Comparison of ENCODE assay signal across 10 mouse cellular contexts in genomic region chr19:45243918-45244700, GRCm38 (mm10). TPM values are rescaled to one million over a fixed set of nuclear protein-coding genes. Genes with fewer than 3 reads are reported as not detected.
A peak's percentile ranks its signal among the peaks of the same experiment; 100 is the strongest.
DNase-seq lines count a peak whose midpoint lies in the region; ATAC-seq lines count a peak whose summit lies in the region.
"Had no signal": no experiment of that assay in that cellular context is flagged by ENCODE, and none has a peak within 500 bp of the region (broad histone marks: within the 10 kb centered on the region; RNA-seq: fewer than 3 reads in every experiment).

No protein-coding gene starts in this region.

- H3K27me3 ChIP-seq in heart, embryonic 13.5 days (replicated peaks): peaks cover 97% of the 10 kb centered on the region

- ATAC-seq in heart, embryonic 13.5 days (ENCODE audit: extremely low read depth, insufficient number of reproducible peaks, low FRiP score, low TSS enrichment): no peak
- ATAC-seq: Patski had no signal

- 0 out of 2 replicates have a peak overlapping the region, but pooled peaks have one; percentile 10 for H3K4me3 ChIP-seq in heart, embryonic 13.5 days

- DNase-seq in cerebellum, postnatal 25 days: peak; percentile 44 to 65
- DNase-seq in cerebellum, adult 9-10 months: no peak
- DNase-seq in right cerebral cortex, postnatal 4 days: peak; percentile 54
- no peak for DNase-seq in right cerebral cortex, postnatal 14 days
- peak; percentile 48 for DNase-seq in lung, postnatal 14 days
- no peak for DNase-seq in frontal cortex, adult 2 months (ENCODE audit: extremely low spot score in 1 of 2, low spot score in 1 of 2)
- DNase-seq in left cerebral cortex, postnatal 4 days: no peak

- intact Hi-C loops in left cerebral cortex, postnatal 4 days (cut with DNase I): loop anchor here (10.0 kb wide), 1 partner anchor 51 kb away; no protein-coding TSS in a partner anchor

- 4% methylated on average over 29 of the region's 29 CpGs for WGBS in heart, embryonic 13.5 days

- peak overlapping the region; percentile 46 for H3K4me2 ChIP-seq in heart, embryonic 13.5 days

- H3K4me1 ChIP-seq in heart, embryonic 13.5 days: 0 out of 2 replicates have a peak, but pooled peaks cover 4% of the 10 kb centered on the region

- no peaks in the 10 kb centered on the region for H3K9me3 ChIP-seq in heart, embryonic 13.5 days

- no peaks in the 10 kb centered on the region for H3K36me3 ChIP-seq in heart, embryonic 13.5 days

- H3K9ac ChIP-seq in heart, embryonic 13.5 days: no peak overlapping the region

- H3K27ac ChIP-seq in heart, embryonic 13.5 days (replicated peaks): no peak overlapping the region

RNA-seq across cellular contexts. Expression of gene Lbx1, which starts 8.5 kb away (rescaled TPM):
- not detected in 2 replicates for polyA plus RNA-seq in heart, embryonic 13.5 days (2015; fragmentation: Nextera tagmentation; extraction: Ambion mirVana)
- polyA plus RNA-seq in frontal cortex, adult 2 months (2012; rRNA removed): not detected in 2 replicates
- not detected for total RNA-seq in left cerebral cortex, postnatal 4 days (2021)
- polyA plus RNA-seq: Patski; stomach, embryonic 14.5 days had no signal

Comparison
In these comparisons a context has a peak if more than half of its experiments do, and no peak if none do; other contexts are left out.
1. DNase-seq: peak in cerebellum, postnatal 25 days (2 of 2), right cerebral cortex, postnatal 4 days (single experiment) and lung, postnatal 14 days (single experiment); none in cerebellum, adult 9-10 months (single experiment), right cerebral cortex, postnatal 14 days (single experiment), frontal cortex, adult 2 months (0 of 2) and left cerebral cortex, postnatal 4 days (single experiment).